Mouse (Mus musculus) midbrain, embryonic 11.5 days (tissue): ENCODE measurements around the gene Rps12-ps3. TPM values are rescaled to one million over a fixed set of nuclear protein-coding genes. Genes with fewer than 3 reads are reported as not detected.

ENCODE experiments used
- polyA plus RNA-seq: library from polyadenylated mRNA; unstranded; fragments of >200 nt; fragmentation: Nextera tagmentation; extraction: Ambion mirVana; gene quantifications from 2 replicates; pipeline ENCODE4 v1.2.1, GENCODE M21; 2014

Rps12-ps3 gene
- polyA plus RNA-seq, 1 experiment from 2014 or later, result 25.5 TPM

Other genes starting within 250 kb of the Rps12-ps3 start
- 1.4 and 2.7 TPM in 2 replicates for gene Shtn1, start 246.2 kb upstream of the Rps12-ps3 start, polyA plus RNA-seq
- gene Vax1, start 152.2 kb upstream of the Rps12-ps3 start, polyA plus RNA-seq, result 0.18 and 0.65 TPM in 2 replicates
- not detected in 2 replicates for gene Kcnk18, start 103.1 kb upstream of the Rps12-ps3 start, polyA plus RNA-seq
- 16.0 and 19.0 TPM in 2 replicates for gene Slc18a2, start 61.4 kb upstream of the Rps12-ps3 start, polyA plus RNA-seq
- 12.9 and 13.4 TPM in 2 replicates for gene Pdzd8, start 23.5 kb downstream of the Rps12-ps3 start, polyA plus RNA-seq
- 12.1 and 12.2 TPM in 2 replicates for gene Emx2, start 136.1 kb downstream of the Rps12-ps3 start, polyA plus RNA-seq